ENCODE assay signal across 12 mouse cellular contexts in genomic region chr10:59825137-59825812, GRCm38 (mm10). TPM values are rescaled to one million over a fixed set of nuclear protein-coding genes. Genes with fewer than 3 reads are reported as not detected.
DNase-seq lines count a peak whose midpoint lies in the region; ATAC-seq lines count a peak whose summit lies in the region.
"Had no signal": no experiment of that assay in that cellular context is flagged by ENCODE, and none has a peak within 500 bp of the region (broad histone marks: within the 10 kb centered on the region; RNA-seq: fewer than 3 reads in every experiment).

No protein-coding gene starts in this region.

- H3K4me2 ChIP-seq in heart, embryonic 12.5 days, result no peak overlapping the region
- H3K4me2 ChIP-seq: forebrain, embryonic 15.5 days had no signal

- H3K27me3 ChIP-seq in heart, embryonic 12.5 days (replicated peaks), result no peaks in the 10 kb centered on the region
- H3K27me3 ChIP-seq: forebrain, embryonic 15.5 days had no signal

- DNase-seq in heart, adult 18-20 months, result peak; percentile 43 to 75
- peak; percentile 24 for DNase-seq in right cerebral cortex, postnatal 25 days
- DNase-seq in right cerebral cortex, postnatal 10 days (ENCODE audit: low spot score in 2 of 2), result no peak
- DNase-seq in heart, adult 9 months (ENCODE audit: low spot score in 2 of 2), result peak; percentile 59 to 68
- DNase-seq in testis, postnatal 14 days (ENCODE audit: low spot score), result peak; percentile 25
- DNase-seq in embryo, embryonic 9.5 days (ENCODE audit: extremely low spot score), result no peak
- DNase-seq in thymus, postnatal 4 days, result no peak
- DNase-seq: left cerebral cortex, postnatal 4 days; midbrain, embryonic 14.5 days had no signal

- peaks cover 9% of the 10 kb centered on the region; the same call in 1 of the 2 replicates for H3K9me3 ChIP-seq in heart, embryonic 12.5 days (replicated peaks)
- H3K9me3 ChIP-seq: forebrain, embryonic 15.5 days had no signal

- no peak overlapping the region for H3K27ac ChIP-seq in heart, embryonic 12.5 days (ENCODE audit: poor library complexity, severe bottlenecking)
- H3K27ac ChIP-seq: forebrain, embryonic 15.5 days had no signal

- H3K4me1 ChIP-seq in heart, embryonic 12.5 days (replicated peaks), result no peaks in the 10 kb centered on the region
- H3K4me1 ChIP-seq: forebrain, embryonic 15.5 days had no signal

- no peak overlapping the region for H3K9ac ChIP-seq in heart, embryonic 12.5 days
- H3K9ac ChIP-seq: forebrain, embryonic 15.5 days had no signal

- WGBS in heart, embryonic 12.5 days, result 68% methylated on average over 16 of the region's 16 CpGs

- H3K36me3 ChIP-seq in heart, embryonic 12.5 days, result peaks cover 33% of the 10 kb centered on the region

- ATAC-seq in heart, embryonic 12.5 days (ENCODE audit: insufficient number of reproducible peaks, low FRiP score), result no peak; the same call in 1 of the 2 replicates
- ATAC-seq: forebrain, embryonic 15.5 days; intestine, postnatal 0 days had no signal

- H3K4me3 ChIP-seq in heart, embryonic 12.5 days, result no peak overlapping the region
- H3K4me3 ChIP-seq: forebrain, embryonic 15.5 days had no signal

RNA-seq across cellular contexts. Expression of gene Dnajb12, which starts 54.1 kb away (rescaled TPM):
- 10 to 100 TPM; 38.6 to 42.3 TPM for total RNA-seq in heart, adult 18-20 months (2021)
- polyA plus RNA-seq in heart, embryonic 12.5 days (2016; fragmentation: Nextera tagmentation; extraction: Ambion mirVana), result 31.4 and 32.8 TPM in 2 replicates

Comparison
In these comparisons a context has a peak if more than half of its experiments do, and no peak if none do; other contexts are left out.
1. DNase-seq: peak in heart, adult 18-20 months (2 of 2), right cerebral cortex, postnatal 25 days (single experiment), heart, adult 9 months (2 of 2) and testis, postnatal 14 days (single experiment); none in right cerebral cortex, postnatal 10 days (0 of 2), embryo, embryonic 9.5 days (single experiment) and thymus, postnatal 4 days (single experiment).